Mouse (Mus musculus) MEL (cell line): ENCODE data around the gene Map3k6. TPM values are rescaled to one million over a fixed set of nuclear protein-coding genes. Genes with fewer than 3 reads are reported as not detected.

ENCODE experiments used
- DNase-seq: peaks from one replicate; pipeline ENCODE4 v3.0.0; 2011; ENCODE audit warnings: low read depth, low spot score
- H3K27ac ChIP-seq: 2 replicates; pipeline ENCODE4 v1.5.1; 2012; ENCODE audit warnings: low read depth, mild to moderate bottlenecking, control low read depth, low read length, moderate library complexity; ENCODE audit not compliant: control insufficient read depth
- H3K27me3 ChIP-seq, 2 experiments: fragments of 150-350 bp in 1 of 2; sonication (generic) in 1 of 2; 2 replicates each; pipeline ENCODE4 v1.6.1; 2012; ENCODE audit warnings: low read length in 2 of 2, mild to moderate bottlenecking in 2 of 2, improper control_type of control experiment in 1 of 2, moderate library complexity in 1 of 2; ENCODE audit not compliant: insufficient read depth in 2 of 2, control insufficient read depth in 1 of 2
- H3K36me3 ChIP-seq, 2 experiments: 2 replicates each; pipeline ENCODE4 v1.6.1; 2012 to 2014; ENCODE audit warnings: low read length in 2 of 2, improper control_type of control experiment in 1 of 2, inconsistent platforms in 1 of 2, mild to moderate bottlenecking in 1 of 2; ENCODE audit not compliant: insufficient read depth in 2 of 2, control insufficient read depth in 1 of 2
- H3K4me1 ChIP-seq, 2 experiments: fragments of 150-350 bp in 1 of 2; sonication (generic) in 1 of 2; 2 replicates each; pipeline ENCODE4 v1.6.1; 2012; ENCODE audit warnings: low read length in 2 of 2, improper control_type of control experiment in 1 of 2, mild to moderate bottlenecking in 1 of 2; ENCODE audit not compliant: insufficient read depth in 2 of 2, control insufficient read depth in 1 of 2
- H3K4me3 ChIP-seq, 2 experiments: fragments of 150-350 bp in 1 of 2; sonication (generic) in 1 of 2; 2 replicates each; pipeline ENCODE4 v1.5.1; 2012; ENCODE audit warnings: low read depth in 2 of 2, low read length in 2 of 2, mild to moderate bottlenecking in 2 of 2, moderate library complexity in 2 of 2, control low read depth in 1 of 2, improper control_type of control experiment in 1 of 2; ENCODE audit not compliant: control insufficient read depth in 1 of 2, insufficient read depth in 1 of 2
- H3K79me2 ChIP-seq: 2 replicates; pipeline ENCODE4 v1.6.1; 2012; ENCODE audit warnings: mild to moderate bottlenecking, low read length, moderate library complexity; ENCODE audit not compliant: control insufficient read depth, poor library complexity, insufficient read depth
- H3K9ac ChIP-seq: 2 replicates; pipeline ENCODE4 v1.6.1; 2012; ENCODE audit warnings: low read depth, mild to moderate bottlenecking, control low read depth, low read length, moderate library complexity; ENCODE audit not compliant: control insufficient read depth, poor library complexity, severe bottlenecking
- H3K9me3 ChIP-seq: fragments of 150-350 bp; sonication (generic); replicated peaks from 2 replicates; pipeline ENCODE4 v1.6.1; 2012; ENCODE audit warnings: mild to moderate bottlenecking, low read length, improper control_type of control experiment, moderate library complexity; ENCODE audit not compliant: insufficient read depth
- BHLHE40 ChIP-seq: IDR thresholded peaks from 2 replicates; pipeline ENCODE4 v1.6.1; 2012; ENCODE audit warnings: low read depth, mild to moderate bottlenecking, inconsistent platforms, low read length, improper control_type of control experiment, borderline replicate concordance
- CHD1 ChIP-seq: IDR thresholded peaks from 2 replicates; pipeline ENCODE4 v1.6.1; 2012; ENCODE audit warnings: low read depth, mild to moderate bottlenecking, inconsistent platforms, low read length, improper control_type of control experiment
- CTCF ChIP-seq, 3 experiments: IDR thresholded peaks in 2 of 3; conservative IDR thresholded peaks in 1 of 3; 2 replicates each; pipeline ENCODE4 v1.5.1; 2011 to 2012; ENCODE audit warnings: low read length in 3 of 3, low read depth in 2 of 3, mild to moderate bottlenecking in 2 of 3, improper control_type of control experiment in 1 of 3, inconsistent platforms in 1 of 3, mixed read lengths in 1 of 3, moderate library complexity in 1 of 3; ENCODE audit not compliant: control insufficient read depth in 1 of 3, insufficient read depth in 1 of 3, poor library complexity in 1 of 3, severe bottlenecking in 1 of 3
- E2F4 ChIP-seq: IDR thresholded peaks from 2 replicates; pipeline ENCODE4 v1.6.1; 2011; ENCODE audit warnings: low read depth, low read length, improper control_type of control experiment, borderline replicate concordance
- ELF1 ChIP-seq: IDR thresholded peaks from 2 replicates; pipeline ENCODE4 v1.6.1; 2014; ENCODE audit warnings: low read depth, mild to moderate bottlenecking, inconsistent platforms, low read length, improper control_type of control experiment, moderate library complexity
- GATA1 ChIP-seq: IDR thresholded peaks from 2 replicates; pipeline ENCODE4 v1.6.1; 2011; ENCODE audit warnings: low read depth, low read length, improper control_type of control experiment
- HCFC1 ChIP-seq: IDR thresholded peaks from 2 replicates; pipeline ENCODE4 v1.6.1; 2012; ENCODE audit warnings: low read depth, mild to moderate bottlenecking, inconsistent platforms, low read length, improper control_type of control experiment, moderate library complexity
- MAX ChIP-seq: IDR thresholded peaks from 2 replicates; pipeline ENCODE4 v1.6.1; 2011; ENCODE audit warnings: low read length, improper control_type of control experiment
- MXI1 ChIP-seq: IDR thresholded peaks from 2 replicates; pipeline ENCODE4 v1.6.1; 2011; ENCODE audit warnings: mild to moderate bottlenecking, low read depth, low read length, improper control_type of control experiment
- MYB ChIP-seq: IDR thresholded peaks from 2 replicates; pipeline ENCODE4 v1.6.1; 2011; ENCODE audit warnings: mild to moderate bottlenecking, low read depth, low read length, improper control_type of control experiment
- MYC ChIP-seq: IDR thresholded peaks from 2 replicates; pipeline ENCODE4 v1.6.1; 2011; ENCODE audit warnings: low read depth, mild to moderate bottlenecking, low read length, improper control_type of control experiment, moderate library complexity
- NRF1 ChIP-seq: IDR thresholded peaks from 2 replicates; pipeline ENCODE4 v1.6.1; 2014; ENCODE audit warnings: low read depth, mild to moderate bottlenecking, inconsistent platforms, low read length, improper control_type of control experiment, moderate library complexity; ENCODE audit not compliant: poor library complexity, insufficient read depth, severe bottlenecking
- POLR2A ChIP-seq, 2 experiments: IDR thresholded peaks; 2 replicates each; pipeline ENCODE4 v1.6.1; 2011 to 2012; ENCODE audit warnings: low read length in 2 of 2, mild to moderate bottlenecking in 2 of 2, control low read depth in 1 of 2, improper control_type of control experiment in 1 of 2, low read depth in 1 of 2, moderate library complexity in 1 of 2; ENCODE audit not compliant: control insufficient read depth in 1 of 2, insufficient read depth in 1 of 2, poor library complexity in 1 of 2
- RCOR1 ChIP-seq: IDR thresholded peaks from 2 replicates; pipeline ENCODE4 v1.6.1; 2012; ENCODE audit warnings: low read depth, mild to moderate bottlenecking, inconsistent platforms, low read length, improper control_type of control experiment
- SIN3A ChIP-seq: IDR thresholded peaks from 2 replicates; pipeline ENCODE4 v1.6.1; 2012; ENCODE audit warnings: low read length, improper control_type of control experiment, inconsistent platforms
- SMC3 ChIP-seq: IDR thresholded peaks from 2 replicates; pipeline ENCODE4 v1.6.1; 2011; ENCODE audit warnings: low read depth, low read length, improper control_type of control experiment
- TCF12 ChIP-seq: IDR thresholded peaks from 2 replicates; pipeline ENCODE4 v1.6.1; 2014; ENCODE audit warnings: low read depth, mild to moderate bottlenecking, inconsistent platforms, low read length, improper control_type of control experiment, moderate library complexity
- ZC3H11A ChIP-seq: IDR thresholded peaks from 2 replicates; pipeline ENCODE4 v1.6.1; 2012; ENCODE audit warnings: low read depth, mild to moderate bottlenecking, inconsistent platforms, low read length, improper control_type of control experiment
- polyA plus RNA-seq, 2 experiments: library from polyadenylated mRNA; stranded (reverse) in 1 of 2; unstranded in 1 of 2; fragments of >175 nt in 1 of 2; fragments of >200 nt in 1 of 2; gene quantifications; 2 replicates each; pipeline versions ENCODE4 v1.2.1 to v1.2.4; 2012; ENCODE audit warnings: low replicate concordance in 2 of 2, low read depth in 1 of 2; ENCODE audit not compliant: insufficient read length in 2 of 2, insufficient read depth in 1 of 2, missing spikeins in 1 of 2
- total RNA-seq: library from RNA; depleted of rRNA; stranded (reverse); fragments of 300-350 nt; gene quantifications from 2 replicates; pipeline ENCODE4 v1.2.3, GENCODE M21; 2012

The Map3k6 gene
- total and polyA plus RNA-seq, 3 experiments, result 19.1 to 21.9 TPM; not detected in 1

DNA sequence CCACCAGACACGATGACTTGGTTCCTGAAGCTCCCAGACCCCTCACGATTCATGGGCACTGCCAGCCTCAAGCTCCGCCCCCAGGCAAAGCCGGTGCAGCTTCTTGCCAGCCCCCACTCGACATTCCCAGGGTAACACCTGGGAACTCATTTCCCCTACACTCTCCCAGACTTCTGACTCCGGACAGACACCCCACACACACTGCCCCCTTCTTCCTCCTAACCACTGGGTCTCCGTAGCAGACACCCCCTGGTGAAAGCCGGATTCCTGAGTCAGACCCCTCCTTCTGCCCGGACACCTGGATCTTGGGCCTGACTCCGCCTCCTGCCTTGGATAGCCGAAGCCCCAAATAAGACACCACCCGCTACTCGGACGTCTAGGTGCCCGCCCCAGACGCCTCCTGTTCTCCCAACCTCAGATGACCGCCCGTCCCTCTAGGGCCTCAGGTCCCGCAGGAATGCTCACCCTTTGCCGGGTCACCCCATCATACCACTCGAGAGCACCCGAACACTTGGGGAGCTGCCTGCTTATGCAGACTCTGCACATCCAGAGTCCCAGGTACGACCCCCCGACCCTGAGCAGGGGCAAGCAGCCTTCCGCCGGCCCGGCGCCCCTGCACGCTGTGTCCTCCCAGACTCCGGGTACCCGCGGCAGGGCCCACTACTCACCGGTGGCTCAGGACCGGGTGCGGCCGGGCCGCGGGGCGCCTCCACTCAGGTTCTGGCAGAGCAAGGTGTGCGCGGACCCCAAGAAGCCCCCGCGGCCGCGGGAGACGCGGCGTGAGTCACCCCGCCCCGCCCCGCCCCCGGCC lies 28.7 kb upstream of the Map3k6 start, which contains the start of the genes Cd164l2 and Gpr3:
Gene Cd164l2, plus strand, starts transcription at position 381 of the 811 bp plus-strand sequence.
Gene Gpr3, minus strand, starts transcription at position 786 of the 811 bp plus-strand sequence.
- Histone ChIP-seq H3K27ac (no peak within 1 kb of the TSS), H3K9me3 (no peaks in the 10 kb centered on the region), H3K79me2 (no peaks in the 10 kb centered on the region), H3K9ac (peak within 1 kb of the TSS; percentile 50), H3K27me3 (no peaks in the 10 kb centered on the region), H3K36me3 (no peaks in the 10 kb centered on the region), H3K4me3 (peak within 1 kb of the TSS; percentile 65 to 90), H3K4me1 (peaks cover 2 to 11% of the 10 kb centered on the region in 2 experiments; a peak in 2 of 4 replicates)
- TF ChIP-seq E2F4 (no peak), POLR2A (IDR thresholded peaks at IDR 0.05; ENCODE audit: control insufficient read depth in 1 of 2, insufficient read depth in 1 of 2, low read depth in 1 of 2, low read length in 2 of 2, poor library complexity in 1 of 2) (no peak), ELF1 (no peak), MYB (no peak), MXI1 (no peak; the same call in 1 of the 2 replicates)
- DNase-seq, result peak; percentile 22

DNA sequence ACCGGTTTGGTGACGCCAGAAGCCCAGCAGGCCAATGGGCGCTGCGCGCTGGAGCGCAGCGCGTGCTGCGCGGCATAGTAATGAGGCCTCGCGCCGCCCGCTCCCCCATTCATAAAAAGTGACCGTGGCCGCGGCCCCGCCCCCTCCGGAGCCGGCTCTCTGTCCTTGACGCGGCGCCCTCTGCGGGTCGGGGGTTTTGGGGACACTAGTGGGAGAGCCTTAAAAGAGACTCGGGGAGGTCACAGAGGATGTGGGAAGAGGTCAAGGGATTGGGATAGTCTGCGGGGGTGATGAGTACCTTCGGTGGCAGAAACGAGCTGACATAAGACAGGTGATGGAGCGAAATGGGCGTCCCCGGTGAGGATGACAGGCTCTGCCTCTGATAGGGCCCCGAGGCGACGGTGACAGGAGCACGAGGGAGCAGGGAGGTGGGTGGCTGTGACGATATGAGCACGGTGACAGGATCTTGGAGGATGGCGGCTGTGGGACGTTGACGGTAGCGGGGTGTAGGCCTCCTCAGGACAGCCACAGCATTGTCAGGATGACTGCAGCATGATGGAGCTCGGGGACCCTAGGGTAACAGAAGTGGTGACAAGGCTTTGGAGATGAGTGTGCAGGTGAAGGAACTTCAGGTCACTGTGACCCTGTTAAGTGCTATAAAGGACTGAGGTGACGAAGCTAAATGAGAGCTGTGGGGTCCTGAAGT lies 27.9 kb upstream of the Map3k6 start:
- Histone ChIP-seq H3K36me3 (no peaks in the 10 kb centered on the region), H3K4me3 (peak overlapping the region; percentile 41 to 90), H3K27me3 (no peaks in the 10 kb centered on the region), H3K9ac (peak overlapping the region; percentile 6; the same call in 1 of the 2 replicates), H3K79me2 (no peaks in the 10 kb centered on the region), H3K9me3 (no peaks in the 10 kb centered on the region), H3K4me1 (peaks cover 2 to 12% of the 10 kb centered on the region in 2 experiments; a peak in 2 of 4 replicates), H3K27ac (no peak overlapping the region)
- peak; percentile 87 for DNase-seq
- TF ChIP-seq SIN3A (peak; percentile 41; the same call in 1 of the 2 replicates), CHD1 (no peak), TCF12 (no peak), GATA1 (no peak), RCOR1 (no peak), MYC (no peak), ZC3H11A (no peak), MXI1 (peak; percentile 68; the same call in 1 of the 2 replicates), MAX (peak; percentile 52; the same call in 1 of the 2 replicates), CTCF (IDR thresholded peaks at IDR 0.05 in 2 of 3, conservative IDR thresholded peaks at IDR 0.05 in 1 of 3; ENCODE audit: control insufficient read depth in 1 of 3, insufficient read depth in 1 of 3, low read depth in 2 of 3, low read length in 3 of 3, poor library complexity in 1 of 3, severe bottlenecking in 1 of 3) (peak in 2 of 3 experiments; percentile 35 to 51; a peak in 4 of 6 replicates), BHLHE40 (no peak), POLR2A (IDR thresholded peaks at IDR 0.05; ENCODE audit: control insufficient read depth in 1 of 2, insufficient read depth in 1 of 2, low read depth in 1 of 2, low read length in 2 of 2, poor library complexity in 1 of 2) (no peak), SMC3 (peak; percentile 26; the same call in 1 of the 2 replicates), HCFC1 (no peak), NRF1 (peak; percentile 61; the same call in 1 of the 2 replicates)
